Mouse (Mus musculus): Measurements from ENCODE around the gene Igf1r.

DNA sequence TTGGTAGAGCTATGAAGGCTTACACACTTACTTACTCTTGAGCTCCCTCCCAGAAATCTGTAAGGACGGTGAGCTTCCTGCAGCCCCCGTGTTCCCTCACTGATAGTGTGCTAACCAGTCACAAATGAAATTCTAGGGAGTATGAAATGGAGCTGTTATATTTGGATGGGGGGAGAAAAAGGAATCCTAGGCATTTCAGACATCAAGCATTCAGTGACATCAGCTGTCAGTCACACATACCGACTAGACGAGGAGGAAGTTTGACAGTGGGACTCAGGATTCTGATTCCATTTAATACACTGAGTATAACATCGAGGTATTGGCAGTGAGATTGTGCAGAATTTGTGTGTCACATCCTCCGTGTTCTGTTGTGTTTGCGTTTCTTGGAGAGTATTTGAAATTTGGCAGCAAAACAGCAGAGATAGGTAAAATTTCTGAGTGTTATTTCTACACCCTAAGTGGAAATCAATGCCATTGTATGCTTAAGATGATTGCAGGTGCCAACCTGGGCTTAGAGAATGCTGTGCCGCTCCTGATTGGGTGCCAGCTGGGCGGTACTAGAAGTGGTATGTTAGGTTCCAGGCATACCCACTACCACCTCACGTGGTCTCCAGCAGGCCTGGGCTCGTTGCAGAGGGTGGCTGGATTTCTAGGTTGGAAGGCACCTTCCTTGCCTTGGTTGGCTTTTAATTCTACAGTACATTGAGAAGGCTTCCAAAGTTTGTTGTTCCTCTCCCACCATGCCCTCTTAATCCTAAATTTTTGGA is 187.6 kb downstream of the Igf1r start:
- TF ChIP-seq POLR2A (IDR thresholded peaks at IDR 0.05; ENCODE audit: insufficient read depth, low read depth, low read length) (no peak), CTCF (IDR thresholded peaks at IDR 0.05) (no peak)
